Mouse (Mus musculus) right cerebral cortex, postnatal 4 days (tissue): Measurements from ENCODE around the gene Cfap126.
"Not testable (repeated sequence)": the region's sequence is repeated elsewhere in the genome, so short reads cannot be mapped to it uniquely, and the experiment has no call there.

Source experiments
- DNase-seq: peaks from one replicate; pipeline ENCODE4 v3.0.0-alpha.2; 2022

Cfap126 gene

DNA sequence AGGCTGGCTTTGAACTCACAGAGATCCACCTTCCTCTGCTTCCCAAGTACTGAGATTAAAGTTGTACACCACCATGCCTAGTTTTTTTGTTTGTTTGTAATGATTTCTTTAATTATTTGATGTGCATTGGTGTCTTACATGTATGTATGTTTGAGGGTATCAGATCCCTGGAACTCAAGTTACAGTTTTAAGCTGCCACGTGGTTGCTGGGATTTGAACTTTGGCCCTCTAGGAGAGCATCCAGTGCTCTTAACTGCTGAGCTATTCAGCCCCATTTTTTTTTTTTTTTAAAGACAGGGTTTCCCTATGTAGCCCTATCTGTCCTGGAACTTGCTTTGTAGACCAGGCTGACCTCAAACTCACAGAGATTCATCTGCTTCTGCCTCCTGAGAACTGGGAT is 17.3 kb downstream of the Cfap126 start:
- DNase-seq: no peak

DNA sequence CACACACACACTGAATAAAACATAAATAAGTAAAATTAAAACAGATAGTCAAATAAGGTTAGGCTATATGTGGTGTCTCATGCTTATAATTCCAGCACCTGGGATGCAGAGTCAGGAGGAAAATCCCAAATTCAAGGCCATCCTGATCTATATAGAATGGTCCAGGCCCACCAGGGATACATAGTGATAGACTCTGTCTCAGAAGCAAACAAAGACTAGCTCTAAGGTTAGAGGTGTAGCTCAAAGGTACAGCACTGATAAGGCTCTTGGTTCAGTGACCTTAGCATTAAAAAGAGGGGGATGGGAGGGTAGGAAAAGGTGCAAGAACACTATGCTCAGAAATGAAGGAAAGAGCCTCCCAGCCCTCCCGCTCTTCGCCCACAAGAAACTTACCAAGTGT is 21.9 kb downstream of the Cfap126 start:
- DNase-seq: no peak

DNA sequence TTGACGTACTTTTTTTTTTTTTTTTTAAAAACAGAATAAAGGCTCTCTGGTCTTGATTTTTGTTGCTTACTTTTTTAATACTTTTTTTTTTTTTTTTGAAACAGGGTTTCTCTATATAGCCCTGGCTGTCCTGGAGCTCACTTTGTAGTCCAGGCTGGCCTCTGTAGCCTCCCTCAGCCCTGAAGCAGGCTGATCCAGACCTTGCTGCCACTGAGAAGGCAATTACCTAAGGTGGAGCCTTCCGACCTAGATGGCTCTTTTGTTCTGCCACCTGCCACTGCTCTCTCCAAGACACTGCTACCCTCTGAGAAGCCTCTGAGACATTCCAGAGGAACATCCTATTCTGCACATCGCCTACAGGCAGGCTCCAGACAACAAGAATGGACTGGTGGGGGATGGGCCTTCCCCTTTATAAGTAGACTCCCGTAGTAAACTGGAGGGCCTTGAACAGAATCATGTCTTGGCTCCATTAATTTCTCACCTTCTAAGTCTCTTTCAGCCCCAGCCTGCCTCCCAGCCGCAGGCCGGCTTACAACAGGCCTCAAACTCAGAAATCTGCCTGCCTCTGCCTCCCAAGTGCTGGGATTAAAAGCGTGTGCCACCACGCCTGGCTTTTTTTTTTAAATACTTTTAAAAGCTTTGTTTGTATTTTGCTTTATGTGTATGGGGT is 23.9 kb downstream of the Cfap126 start:
- not testable (repeated sequence) for DNase-seq

DNA sequence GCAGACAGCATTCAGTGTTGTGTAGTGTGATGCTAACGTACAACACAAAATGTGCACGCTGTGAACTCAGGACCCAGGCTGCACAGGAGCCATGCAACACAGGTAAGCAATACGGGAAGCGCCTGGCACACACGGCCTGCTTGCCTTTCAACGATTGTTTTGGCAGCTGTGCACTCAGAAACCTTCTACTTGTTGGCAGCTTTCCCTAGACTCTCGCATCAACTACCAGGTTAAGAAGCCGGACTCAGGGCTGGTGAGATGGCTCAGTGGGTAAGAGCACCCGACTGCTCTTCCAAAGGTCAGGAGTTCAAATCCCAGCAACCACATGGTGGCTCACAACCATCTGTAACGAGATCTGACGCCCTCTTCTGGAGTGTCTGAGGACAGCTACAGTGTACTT is 29.3 kb downstream of the Cfap126 start:
- not testable (repeated sequence) for DNase-seq

DNA sequence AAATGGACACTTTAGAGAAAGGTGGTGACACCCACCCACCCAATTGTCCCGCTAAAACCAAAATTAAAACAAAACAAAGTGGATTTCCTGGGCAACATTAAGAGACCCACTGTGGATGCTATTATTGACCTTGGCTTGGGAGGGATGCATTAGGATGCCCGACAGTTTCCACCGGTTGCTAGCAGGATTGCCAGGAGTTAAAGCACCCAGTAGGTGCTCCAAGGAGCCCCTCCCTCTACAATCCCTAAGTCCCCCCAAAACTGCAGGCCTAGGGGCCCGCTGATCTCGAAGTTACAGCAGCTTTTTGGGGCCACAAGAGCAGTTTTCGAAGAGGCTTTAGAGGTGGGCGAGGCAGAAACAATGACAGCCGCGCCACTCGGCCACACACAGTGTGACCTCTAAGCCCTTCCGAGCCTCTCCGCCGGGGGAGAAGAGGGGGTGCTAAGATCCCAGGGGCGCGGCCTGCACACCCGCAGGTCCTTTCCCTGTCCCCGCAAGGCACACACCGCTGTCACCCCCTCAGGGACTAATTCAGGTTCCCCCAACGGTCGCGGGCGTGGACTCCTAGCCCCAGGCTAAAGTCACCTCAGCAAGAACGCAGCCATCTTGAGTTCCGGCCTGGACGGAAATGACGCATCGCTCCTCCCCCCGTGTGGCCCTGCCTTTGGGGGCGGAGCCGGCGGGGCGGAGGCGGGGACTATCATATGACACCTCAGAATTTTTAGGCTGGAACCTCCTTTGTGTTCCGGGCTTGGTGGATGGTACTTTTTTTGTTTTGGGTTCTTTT is 36.4 kb downstream of the Cfap126 start, which contains the start of the genes Sdhc and Mpz:
Gene Sdhc (minus strand): TSS at position 630 of the 787 bp plus-strand sequence.
Gene Mpz (plus strand): TSS at position 738 of the 787 bp plus-strand sequence.
- DNase-seq: peak; percentile 91

DNA sequence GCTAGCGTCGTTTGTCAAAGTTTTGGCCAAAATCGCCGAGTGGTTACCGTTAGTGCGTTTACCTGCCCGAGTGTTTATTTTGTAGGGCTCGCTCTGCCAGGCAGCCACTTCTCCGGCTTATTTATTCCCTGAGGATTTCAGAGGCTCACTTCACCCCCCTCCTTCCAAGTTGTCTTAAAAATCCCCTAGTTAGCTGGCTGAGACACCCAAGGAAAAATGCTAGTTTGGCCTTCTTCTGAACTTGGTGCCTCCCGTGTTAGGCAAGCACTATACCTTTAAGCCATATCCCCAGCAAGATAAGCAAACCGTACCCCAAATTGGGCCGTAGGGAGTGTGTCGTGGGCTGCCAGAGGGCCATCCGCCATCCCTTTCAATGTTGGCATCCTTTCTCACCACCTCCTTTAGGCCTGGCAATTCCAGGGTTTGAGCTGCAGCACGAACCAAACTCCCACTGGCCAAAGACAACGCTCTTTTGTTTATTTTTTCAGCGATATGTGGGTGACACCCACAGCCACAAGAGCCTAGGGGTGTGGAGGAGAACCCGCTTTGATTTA is 37.2 kb downstream of the Cfap126 start:
- DNase-seq: peak; percentile 13

DNA sequence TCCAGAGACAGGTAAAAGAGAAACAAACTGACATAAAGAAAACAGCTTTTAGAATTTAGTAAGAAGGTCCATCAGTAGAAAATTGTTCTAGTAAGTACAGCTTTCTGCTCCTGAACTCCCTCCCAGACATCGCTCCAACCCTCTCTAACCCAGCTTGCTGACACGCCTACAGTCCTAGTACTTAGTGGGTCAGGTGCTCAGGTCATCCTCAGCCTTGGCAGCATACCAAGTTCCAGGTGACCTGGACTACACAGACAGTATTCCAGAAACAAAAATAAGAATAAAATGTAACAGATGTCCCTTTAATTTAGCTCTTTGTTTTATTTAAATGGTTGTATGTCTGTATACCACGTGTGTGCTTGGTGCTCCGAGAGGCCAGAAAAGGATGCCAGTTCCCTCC is 38.2 kb downstream of the Cfap126 start:
- DNase-seq: no peak

DNA sequence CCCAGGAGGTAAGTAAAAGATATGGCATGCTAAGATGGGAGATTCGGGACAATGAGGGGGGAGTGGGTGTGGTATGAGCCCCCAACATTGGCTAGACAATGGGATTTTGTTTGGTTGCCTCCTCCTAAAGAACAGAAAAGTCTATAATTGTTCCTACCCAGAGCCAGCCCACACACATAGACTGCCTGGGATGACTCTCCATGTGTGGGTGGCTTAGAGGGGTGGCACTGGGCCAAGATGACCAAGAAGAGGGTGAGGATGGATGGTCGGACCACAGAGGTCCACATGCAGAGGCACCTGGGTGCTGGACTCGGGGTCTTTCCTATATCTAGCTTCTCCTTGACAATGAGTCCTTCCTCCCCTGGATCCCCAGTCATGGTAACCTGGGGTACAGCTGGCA is 42.9 kb downstream of the Cfap126 start:
- no peak for DNase-seq

DNA sequence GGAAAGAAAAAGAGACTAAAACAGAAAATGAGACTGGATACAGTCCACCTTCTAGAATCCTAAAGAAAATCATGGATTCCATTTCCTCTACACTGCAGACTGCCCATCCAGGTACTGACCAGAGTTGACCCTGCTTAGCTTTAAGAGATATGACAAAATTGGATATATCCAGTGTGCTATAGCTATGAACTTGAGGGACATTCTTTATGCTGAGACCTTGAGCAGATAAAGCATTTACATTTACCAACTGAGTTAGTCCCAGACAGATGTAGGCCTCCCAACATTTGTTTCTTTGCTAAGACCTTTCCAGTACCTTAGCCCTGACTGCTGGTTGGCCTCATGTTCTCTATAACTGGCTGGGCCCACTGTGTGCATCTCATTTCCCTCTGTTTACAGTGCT is 44.2 kb downstream of the Cfap126 start:
- DNase-seq: no peak

DNA sequence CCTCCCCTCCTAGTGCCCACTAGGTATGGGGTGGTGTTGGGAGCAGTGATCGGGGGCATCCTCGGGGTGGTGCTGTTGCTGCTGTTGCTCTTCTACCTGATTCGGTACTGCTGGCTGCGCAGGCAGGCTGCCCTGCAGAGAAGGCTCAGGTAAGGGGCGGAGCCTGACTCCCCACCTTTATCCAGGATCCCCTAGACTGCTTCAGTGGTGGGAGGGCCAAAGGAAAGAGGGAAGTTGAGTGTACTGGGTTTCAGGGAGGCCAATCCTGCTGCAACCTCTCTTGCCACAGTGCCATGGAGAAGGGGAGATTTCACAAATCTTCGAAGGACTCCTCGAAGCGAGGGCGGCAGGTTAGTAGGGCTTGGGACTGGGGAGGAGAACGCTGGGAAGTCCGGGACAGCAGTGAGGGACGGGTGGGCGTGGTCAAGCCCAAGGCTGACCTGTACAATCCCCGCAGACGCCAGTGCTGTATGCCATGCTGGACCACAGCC is 45.8 kb downstream of the Cfap126 start:
- DNase-seq: no peak

DNA sequence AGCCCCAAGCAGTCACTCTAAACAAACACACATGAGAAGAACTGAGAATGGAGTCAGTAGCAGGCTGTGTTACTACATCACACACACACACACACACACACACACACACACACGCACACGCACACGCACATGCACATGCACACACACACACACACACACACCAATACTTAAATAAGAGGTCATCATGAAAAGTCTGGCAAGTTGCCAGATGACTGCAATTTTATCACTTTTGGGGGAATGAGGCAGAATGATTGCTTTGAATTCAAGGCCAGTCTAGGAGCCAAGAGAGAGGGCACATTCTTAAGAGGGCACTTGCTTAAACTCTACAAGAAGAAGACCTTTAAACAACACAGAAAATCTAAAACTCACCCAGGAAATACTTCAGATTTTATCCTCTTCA is 48.8 kb downstream of the Cfap126 start:
- no peak for DNase-seq

DNA sequence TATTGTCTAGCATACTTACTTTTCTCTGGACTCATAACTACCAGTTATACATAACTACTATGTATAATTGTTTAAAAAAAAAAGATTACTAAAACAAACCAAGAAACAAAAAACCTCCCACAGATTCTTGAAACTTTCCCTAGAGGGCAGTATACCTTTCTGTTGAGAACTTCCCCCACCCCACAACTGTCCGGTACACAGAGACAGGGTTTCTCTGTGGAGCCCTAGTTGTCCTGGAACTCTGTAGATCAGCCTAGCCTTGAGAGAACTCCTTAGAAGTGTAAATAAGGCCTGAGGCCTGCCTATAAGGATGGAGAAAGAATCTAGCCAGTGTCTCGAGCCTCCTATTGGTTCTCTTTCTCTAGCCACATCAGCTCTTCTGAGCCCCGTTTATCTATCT is 50.5 kb downstream of the Cfap126 start:
- DNase-seq: no peak

DNA sequence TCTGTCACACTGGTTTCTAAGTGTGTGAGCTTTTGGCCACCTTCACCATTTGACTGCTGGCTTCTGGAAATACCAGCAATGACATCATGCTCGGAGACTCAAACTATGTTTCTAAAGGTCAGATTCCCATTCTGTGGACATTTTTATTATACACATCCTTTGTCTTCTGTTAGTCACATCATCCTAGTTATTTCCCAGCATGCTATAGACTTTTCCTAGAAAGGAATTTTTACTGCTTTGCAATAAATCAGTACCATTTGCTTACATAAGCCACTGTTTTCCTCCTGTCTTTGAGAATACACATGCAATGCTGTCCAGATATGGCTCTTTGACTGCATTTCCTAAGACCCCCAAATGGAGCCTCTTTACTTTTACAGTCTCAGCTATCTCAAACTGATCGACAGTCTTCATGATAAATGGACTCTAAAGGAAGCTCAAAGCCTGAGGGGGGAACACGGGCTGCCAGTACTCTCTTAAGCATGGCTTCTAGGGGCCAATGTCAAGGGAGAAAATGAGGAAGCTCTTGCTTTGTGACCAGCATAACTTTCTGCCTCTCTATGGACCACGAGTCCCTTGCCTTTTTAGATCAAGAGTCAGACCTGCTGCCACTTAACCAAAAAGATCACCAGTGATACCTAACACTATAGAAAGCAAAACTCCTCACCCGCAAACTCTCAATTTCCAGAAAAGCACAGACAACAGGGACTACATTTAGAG is 52.1 kb downstream of the Cfap126 start:
- DNase-seq: no peak

DNA sequence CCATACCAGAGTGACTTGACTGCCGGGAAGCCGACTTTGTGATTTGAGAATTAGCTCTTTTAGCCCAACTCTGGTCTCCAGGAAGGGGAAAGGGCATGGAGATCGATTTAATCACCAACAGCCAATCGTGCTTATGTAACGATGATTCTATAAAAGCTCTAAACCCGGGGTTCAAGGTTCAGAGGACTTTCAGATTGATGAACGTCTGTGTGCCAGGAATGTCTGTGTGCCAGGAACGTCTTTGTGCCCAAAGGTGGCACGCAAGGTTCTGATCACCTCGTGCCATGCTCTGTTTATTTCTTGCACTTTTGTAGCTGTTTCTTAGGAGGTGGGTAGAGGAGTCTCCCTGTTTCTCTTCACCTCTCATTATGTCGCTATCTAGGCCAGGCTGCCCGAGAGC is 55.2 kb downstream of the Cfap126 start:
- no peak for DNase-seq

DNA sequence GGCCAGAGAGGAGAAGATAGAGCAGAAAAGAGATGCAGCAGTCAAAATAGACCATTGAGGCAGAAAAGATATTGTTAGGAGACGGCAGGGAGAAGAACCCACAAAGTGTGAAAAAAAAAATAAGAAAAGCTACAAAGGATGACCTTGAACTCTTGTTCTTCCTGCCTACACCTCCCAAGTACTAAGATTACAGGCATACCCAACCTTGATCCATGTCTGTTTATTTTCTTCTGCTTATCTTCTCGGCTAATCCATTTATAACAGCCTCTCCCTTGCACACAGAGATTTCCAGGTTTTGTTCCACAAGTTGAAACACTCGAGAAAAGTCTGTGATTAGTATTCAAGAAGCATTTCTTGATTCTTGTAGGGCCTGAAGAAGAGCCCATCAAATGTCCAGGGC is 56.2 kb downstream of the Cfap126 start:
- DNase-seq: no peak

DNA sequence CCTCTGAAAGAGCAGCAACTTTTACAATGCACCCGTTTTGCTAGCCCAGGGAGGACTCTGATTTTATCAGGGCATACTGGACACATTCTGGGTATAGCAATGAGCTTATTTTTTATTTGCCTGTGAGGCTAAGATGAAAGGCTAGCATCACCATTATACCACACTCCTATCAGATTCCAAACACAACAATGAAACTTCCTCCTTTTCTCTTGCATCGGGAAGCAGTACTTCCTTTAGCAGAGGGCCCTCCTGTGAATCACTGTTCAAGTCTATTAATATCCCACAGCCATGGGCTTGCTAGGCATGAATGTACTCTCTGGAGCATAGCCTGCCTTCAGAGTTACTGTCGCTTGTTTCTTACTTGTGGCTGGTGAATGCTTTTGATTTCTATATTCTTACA is 57.4 kb downstream of the Cfap126 start:
- DNase-seq: no peak

DNA sequence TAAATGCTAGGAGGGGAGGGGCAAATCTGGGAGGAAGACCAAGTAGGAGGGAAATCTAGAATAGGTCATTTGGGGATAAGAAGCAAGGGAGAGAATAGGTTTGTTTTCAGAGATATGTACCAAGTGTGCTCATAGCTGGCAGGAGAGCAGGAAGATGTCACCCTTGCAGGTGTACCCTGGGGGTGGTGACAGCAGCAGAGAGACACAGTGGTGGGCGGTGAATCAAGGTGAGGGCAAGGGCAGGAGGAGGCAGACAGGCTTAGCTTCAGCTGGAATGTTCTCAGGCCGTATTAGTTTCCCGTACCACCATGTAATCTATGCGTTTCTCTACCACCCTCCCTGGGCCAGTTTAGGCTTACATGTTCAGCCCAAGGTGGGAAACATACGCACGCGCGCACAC is 59.1 kb downstream of the Cfap126 start:
- DNase-seq: no peak
